Mouse (Mus musculus) hindbrain, embryonic 12.5 days (tissue): Measurements from ENCODE around the gene Olfr275. TPM values are rescaled to one million over a fixed set of nuclear protein-coding genes. Genes with fewer than 3 reads are reported as not detected.

Source experiments
- polyA plus RNA-seq: library from polyadenylated mRNA; unstranded; fragments of >200 nt; fragmentation: Nextera tagmentation; extraction: Ambion mirVana; gene quantifications from 2 replicates; pipeline ENCODE4 v1.2.1, GENCODE M21; 2016

Olfr275 gene
- polyA plus RNA-seq, 1 experiment from 2014 or later, result not detected

Other genes with a start within 250 kb of the Olfr275 start
- gene Toporsl, start 218.3 kb upstream of the Olfr275 start, polyA plus RNA-seq, result not detected in 2 replicates
- not detected in 2 replicates for gene Olfr273, start 44.6 kb downstream of the Olfr275 start, polyA plus RNA-seq
- not detected in 2 replicates for gene Olfr272, start 104.6 kb downstream of the Olfr275 start, polyA plus RNA-seq
- not detected in 2 replicates for gene Olfr270, start 149.9 kb downstream of the Olfr275 start, polyA plus RNA-seq
- not detected in 2 replicates for gene Nipsnap3a, start 174.7 kb downstream of the Olfr275 start, polyA plus RNA-seq
- gene Nipsnap3b, start 197.3 kb downstream of the Olfr275 start, polyA plus RNA-seq, result 120 and 122 TPM in 2 replicates